Mouse (Mus musculus) C2C12 (cell line): ENCODE data around the gene Pnkp. TPM values are rescaled to one million over a fixed set of nuclear protein-coding genes. Genes with fewer than 3 reads are reported as not detected.

Experiments
- H3K27me3 ChIP-seq: one replicate; pipeline ENCODE4 v1.6.1; 2011; ENCODE audit not compliant: control insufficient read depth, insufficient read depth, insufficient read length
- H3K36me3 ChIP-seq: one replicate; pipeline ENCODE4 v1.6.1; 2011; ENCODE audit not compliant: control insufficient read depth, insufficient read depth
- H3K4me3 ChIP-seq: one replicate; pipeline ENCODE4 v1.5.1; 2011; ENCODE audit warnings: mild to moderate bottlenecking, control low read depth; ENCODE audit not compliant: poor library complexity, insufficient read depth, severe bottlenecking
- H3K79me2 ChIP-seq: one replicate; pipeline ENCODE4 v1.6.1; 2011; ENCODE audit not compliant: control insufficient read depth, insufficient read depth
- H3K79me3 ChIP-seq: one replicate; pipeline ENCODE4 v1.6.1; 2011; ENCODE audit warnings: low read depth, control low read depth
- H3ac ChIP-seq: one replicate; pipeline ENCODE3; 2011; ENCODE audit warnings: low read depth; ENCODE audit not compliant: control insufficient read depth, insufficient read length
- CEBPB ChIP-seq: IDR thresholded peaks from one replicate; pipeline ENCODE4 v1.6.1; 2011; ENCODE audit warnings: low read depth, mild to moderate bottlenecking, control low read depth, moderate library complexity
- MYOD1 ChIP-seq: IDR thresholded peaks from one replicate; pipeline ENCODE4 v1.6.1; 2011; ENCODE audit warnings: low read depth; ENCODE audit not compliant: control insufficient read depth, insufficient read length
- microRNA-seq: library from miRNA; unstranded; fragments of <30 nt; microRNA quantifications from one replicate; pipeline ENCODE4, GENCODE M21; 2019; ENCODE audit warnings: borderline microRNAs expressed
- polyA plus RNA-seq: library from polyadenylated mRNA; unstranded; fragments of >200 nt; fragmentation: generic; extraction: Trizol; gene quantifications from one replicate; pipeline ENCODE4 v1.2.1, GENCODE M21; 2012; ENCODE audit warnings: missing spikeins

Gene Pnkp
- polyA plus RNA-seq, 1 experiment = 32.0 TPM

DNA sequence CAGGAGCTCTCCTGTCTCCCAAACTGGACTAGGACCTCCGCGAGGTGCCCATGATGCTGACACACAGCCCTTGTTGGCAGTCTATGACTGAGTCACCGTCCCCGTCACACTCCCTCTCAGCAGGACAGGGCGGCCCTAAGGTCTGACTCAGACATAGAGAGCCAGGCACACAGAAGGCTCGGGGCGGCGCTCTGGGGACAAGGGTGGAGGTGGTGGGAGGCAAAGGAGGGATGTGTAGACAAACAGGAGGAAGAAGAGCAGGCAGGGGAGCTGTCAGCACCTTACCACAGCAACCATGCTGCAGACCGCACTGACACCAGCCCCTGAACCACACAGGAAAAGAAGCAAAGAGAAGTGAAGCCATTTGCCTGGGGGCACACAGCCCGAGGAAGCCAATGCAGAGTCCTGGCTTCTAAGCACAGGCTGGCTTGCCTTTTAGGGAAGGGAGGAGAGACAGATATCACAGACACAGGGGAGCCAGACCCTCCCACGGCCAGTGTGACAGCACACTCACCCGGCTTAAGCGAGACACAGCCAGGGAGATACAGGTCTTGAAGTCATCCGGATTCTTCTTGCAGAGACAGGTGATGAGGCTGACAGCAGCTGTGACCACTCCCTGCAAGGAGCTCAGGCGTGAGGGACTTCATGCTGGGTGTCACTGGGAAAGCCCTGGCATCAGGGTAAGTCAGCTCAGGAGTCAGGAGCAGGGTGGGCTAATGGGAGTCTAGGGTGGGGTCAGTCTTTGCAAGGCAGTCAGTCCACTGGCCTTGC is 52.0 kb downstream of the Pnkp start:
- Histone ChIP-seq H3ac (peak overlapping the region; percentile 29), H3K79me2 (no peaks in the 10 kb centered on the region), H3K4me3 (no peak overlapping the region), H3K36me3 (peaks cover 29% of the 10 kb centered on the region), H3K79me3 (no peaks in the 10 kb centered on the region), H3K27me3 (no peaks in the 10 kb centered on the region)
- TF ChIP-seq MYOD1 = peak; percentile 51
- no peak for TF ChIP-seq CEBPB

Small RNA genes lying within 50 kb of the gene (microRNA-seq; reads per million reads assigned to microRNA genes)
- not detected for gene Mir707

Other genes with a start within 250 kb of the Pnkp start
- gene Myh14, start 186.3 kb upstream of the Pnkp start, polyA plus RNA-seq = 0.01 TPM
- not detected for gene Izumo2, start 148.4 kb upstream of the Pnkp start, polyA plus RNA-seq
- 20.0 TPM for gene Vrk3, start 108.7 kb upstream of the Pnkp start, polyA plus RNA-seq
- gene Zfp473, start 106.1 kb upstream of the Pnkp start, polyA plus RNA-seq = 0.29 TPM
- gene Nup62, start 41.1 kb upstream of the Pnkp start, polyA plus RNA-seq = 102 TPM
- gene Il4i1, start 40.8 kb upstream of the Pnkp start, polyA plus RNA-seq = 0.63 TPM
- 290 TPM for gene Atf5, start 40.5 kb upstream of the Pnkp start, polyA plus RNA-seq
- 208 TPM for gene Akt1s1, start 8.1 kb upstream of the Pnkp start, polyA plus RNA-seq
- gene Tbc1d17, start 8.1 kb upstream of the Pnkp start, polyA plus RNA-seq = 38.4 TPM
- 221 TPM for gene Ptov1, start 12.6 kb downstream of the Pnkp start, polyA plus RNA-seq
- gene Med25, start 35.6 kb downstream of the Pnkp start, polyA plus RNA-seq = 43.9 TPM
- 9.8 TPM for gene Fuz, start 38.9 kb downstream of the Pnkp start, polyA plus RNA-seq
- 129 TPM for gene Ap2a1, start 72.4 kb downstream of the Pnkp start, polyA plus RNA-seq
- gene Tsks, start 86.1 kb downstream of the Pnkp start, polyA plus RNA-seq = 0.04 TPM
- 5.5 TPM for gene Cpt1c, start 117.7 kb downstream of the Pnkp start, polyA plus RNA-seq
- 978 TPM for gene Prmt1, start 129.4 kb downstream of the Pnkp start, polyA plus RNA-seq
- 43.7 TPM for gene Irf3, start 140.5 kb downstream of the Pnkp start, polyA plus RNA-seq
- gene Bcl2l12, start 141.6 kb downstream of the Pnkp start, polyA plus RNA-seq = 18.1 TPM
- 58.4 TPM for gene Scaf1, start 159.2 kb downstream of the Pnkp start, polyA plus RNA-seq
- 56.8 TPM for gene Rras, start 160.8 kb downstream of the Pnkp start, polyA plus RNA-seq
- 14.2 TPM for gene Prr12, start 195.7 kb downstream of the Pnkp start, polyA plus RNA-seq
- gene Nosip, start 205.3 kb downstream of the Pnkp start, polyA plus RNA-seq = 66.6 TPM
- gene Prrg2, start 205.5 kb downstream of the Pnkp start, polyA plus RNA-seq = 14.0 TPM
- gene Rcn3, start 235.1 kb downstream of the Pnkp start, polyA plus RNA-seq = 166 TPM
- 30.7 TPM for gene Fcgrt, start 246.7 kb downstream of the Pnkp start, polyA plus RNA-seq